Mouse (Mus musculus) lung, embryonic 15.5 days (tissue): ENCODE data around the gene Ipmk. TPM values are rescaled to one million over a fixed set of nuclear protein-coding genes. Genes with fewer than 3 reads are reported as not detected.
A peak's percentile ranks its signal among the peaks of the same experiment; 100 is the strongest.

Experiments
- ATAC-seq: fragments of 200-750 bp; cut with Nextera tagmentation; 2 replicates; pipeline ENCODE4 v1.8.0; 2017; ENCODE audit warnings: moderate number of reproducible peaks, borderline replicate concordance; ENCODE audit not compliant: low FRiP score, low TSS enrichment; ENCODE audit errors: extremely low read depth
- H3K27ac ChIP-seq: fragments of 300-500 bp; sonication (generic); 2 replicates; pipeline ENCODE4 v1.5.1; 2015; ENCODE audit warnings: moderate library complexity, mild to moderate bottlenecking, inconsistent platforms
- H3K27me3 ChIP-seq: fragments of 300-500 bp; sonication (generic); 2 replicates; pipeline ENCODE4 v1.6.1; 2015; ENCODE audit warnings: inconsistent platforms
- H3K36me3 ChIP-seq: fragments of 300-500 bp; sonication (generic); 2 replicates; pipeline ENCODE4 v1.6.1; 2015; ENCODE audit warnings: inconsistent platforms
- H3K4me1 ChIP-seq: fragments of 300-500 bp; sonication (generic); 2 replicates; pipeline ENCODE4 v1.6.1; 2015; ENCODE audit warnings: inconsistent platforms
- H3K4me2 ChIP-seq: fragments of 300-500 bp; sonication (generic); 2 replicates; pipeline ENCODE4 v1.6.1; 2015; ENCODE audit warnings: inconsistent platforms, mild to moderate bottlenecking, moderate library complexity
- H3K4me3 ChIP-seq: fragments of 300-500 bp; sonication (generic); 2 replicates; pipeline ENCODE4 v1.5.1; 2015; ENCODE audit warnings: mild to moderate bottlenecking, inconsistent platforms
- H3K9ac ChIP-seq: fragments of 300-500 bp; sonication (generic); 2 replicates; pipeline ENCODE4 v1.6.1; 2015; ENCODE audit warnings: inconsistent platforms
- H3K9me3 ChIP-seq: fragments of 300-500 bp; sonication (generic); 2 replicates; pipeline ENCODE4 v1.6.1; 2016; ENCODE audit warnings: inconsistent platforms
- WGBS: fragments of 180-500 bp; shearing (Covaris S2); methylation state at CpG from one replicate; pipeline ENCODE4 v1.1.7; 2015; 5-methylcytosine and 5-hydroxymethylcytosine counted together
- polyA plus RNA-seq: library from polyadenylated mRNA; unstranded; fragments of >200 nt; fragmentation: Nextera tagmentation; extraction: Ambion mirVana; gene quantifications from 2 replicates; pipeline ENCODE4 v1.2.1, GENCODE M21; 2015

Ipmk gene
- polyA plus RNA-seq, 1 experiment from 2014 or later = 14.9 TPM

DNA sequence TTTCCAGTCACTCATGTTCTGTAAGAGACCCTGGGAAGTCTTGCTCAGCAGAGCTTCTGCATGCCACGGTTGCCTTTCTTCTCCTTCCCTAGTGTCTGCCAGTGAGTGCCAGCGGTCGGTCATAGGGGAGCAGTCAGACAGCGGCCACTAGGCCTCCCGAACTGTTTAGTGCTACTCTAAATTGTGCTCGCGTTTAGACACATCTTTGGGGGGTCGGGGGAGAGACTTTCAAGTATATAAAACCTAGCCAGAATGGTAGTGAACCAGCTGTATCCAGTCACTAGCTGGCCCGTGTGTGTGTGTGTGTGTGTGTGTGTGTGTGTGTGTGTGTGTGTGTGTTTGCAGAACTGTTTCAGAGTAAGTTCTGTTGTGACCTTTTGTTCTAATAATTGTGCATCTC, 6.3 kb downstream of the Ipmk start:
- peaks cover 7% of the 10 kb centered on the region for H3K4me1 ChIP-seq
- peak overlapping the region; percentile 45 for H3K27ac ChIP-seq
- no peaks in the 10 kb centered on the region for H3K36me3 ChIP-seq
- no peaks in the 10 kb centered on the region for H3K9me3 ChIP-seq
- H3K27me3 ChIP-seq = no peaks in the 10 kb centered on the region
- WGBS = 58% methylated on average over 9 of the region's 9 CpGs
- H3K9ac ChIP-seq = no peak overlapping the region
- H3K4me2 ChIP-seq = no peak overlapping the region
- peak; percentile 62; the same call in 1 of the 2 replicates for ATAC-seq
- H3K4me3 ChIP-seq = no peak overlapping the region

DNA sequence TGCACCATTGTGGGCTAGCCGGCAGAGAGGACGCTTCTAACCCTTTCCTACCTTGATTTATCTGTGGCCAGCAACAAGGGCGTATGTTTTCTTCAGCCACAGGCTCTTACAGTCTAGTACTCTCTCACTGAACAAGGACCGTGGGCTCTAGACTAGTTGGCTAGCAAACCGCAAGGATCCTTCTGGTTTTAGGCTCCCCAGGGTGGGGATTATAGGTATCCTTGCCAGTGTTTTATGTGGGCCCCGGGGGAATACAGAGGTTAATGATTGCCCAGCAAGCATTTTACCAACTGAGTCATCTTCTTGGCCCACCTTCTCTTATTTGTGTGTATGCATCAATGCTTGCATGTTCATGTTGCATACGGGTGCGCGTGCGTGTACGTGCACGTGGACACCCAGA, 7.4 kb downstream of the Ipmk start:
- H3K9me3 ChIP-seq = no peaks in the 10 kb centered on the region
- no peak overlapping the region for H3K4me2 ChIP-seq
- H3K27me3 ChIP-seq = no peaks in the 10 kb centered on the region
- no peak overlapping the region for H3K4me3 ChIP-seq
- WGBS = 87% methylated on average over 12 of the region's 12 CpGs
- no peaks in the 10 kb centered on the region for H3K4me1 ChIP-seq
- no peak for ATAC-seq
- no peaks in the 10 kb centered on the region for H3K36me3 ChIP-seq
- H3K27ac ChIP-seq = no peak overlapping the region
- H3K9ac ChIP-seq = no peak overlapping the region

DNA sequence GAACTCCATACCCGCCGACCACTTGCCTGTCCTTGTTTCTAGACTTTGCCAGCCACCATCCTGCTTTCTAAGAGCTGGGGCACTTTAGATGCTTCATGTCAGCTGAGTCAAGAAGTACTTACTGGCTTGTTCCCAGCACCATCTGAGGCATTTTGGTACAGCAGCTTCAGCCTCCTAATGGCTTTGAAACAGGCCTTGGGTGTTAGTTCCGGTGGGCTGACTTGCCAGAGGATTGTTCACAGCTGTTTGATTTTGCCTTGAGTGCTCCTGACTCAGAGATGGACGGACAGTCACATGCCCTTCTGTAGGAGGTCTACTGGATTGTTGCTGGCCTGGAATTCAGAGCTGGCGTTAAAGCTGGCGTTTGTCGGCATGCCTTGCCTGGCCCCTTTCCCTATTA, 13.5 kb downstream of the Ipmk start:
- peak; percentile 79; the same call in 1 of the 2 replicates for ATAC-seq
- Histone ChIP-seq H3K9ac (no peak overlapping the region), H3K4me1 (peaks cover 19% of the 10 kb centered on the region), H3K27me3 (no peaks in the 10 kb centered on the region), H3K4me3 (no peak overlapping the region), H3K36me3 (no peaks in the 10 kb centered on the region), H3K27ac (no peak overlapping the region), H3K9me3 (no peaks in the 10 kb centered on the region), H3K4me2 (no peak overlapping the region)
- 37% methylated on average over 7 of the region's 7 CpGs for WGBS

DNA sequence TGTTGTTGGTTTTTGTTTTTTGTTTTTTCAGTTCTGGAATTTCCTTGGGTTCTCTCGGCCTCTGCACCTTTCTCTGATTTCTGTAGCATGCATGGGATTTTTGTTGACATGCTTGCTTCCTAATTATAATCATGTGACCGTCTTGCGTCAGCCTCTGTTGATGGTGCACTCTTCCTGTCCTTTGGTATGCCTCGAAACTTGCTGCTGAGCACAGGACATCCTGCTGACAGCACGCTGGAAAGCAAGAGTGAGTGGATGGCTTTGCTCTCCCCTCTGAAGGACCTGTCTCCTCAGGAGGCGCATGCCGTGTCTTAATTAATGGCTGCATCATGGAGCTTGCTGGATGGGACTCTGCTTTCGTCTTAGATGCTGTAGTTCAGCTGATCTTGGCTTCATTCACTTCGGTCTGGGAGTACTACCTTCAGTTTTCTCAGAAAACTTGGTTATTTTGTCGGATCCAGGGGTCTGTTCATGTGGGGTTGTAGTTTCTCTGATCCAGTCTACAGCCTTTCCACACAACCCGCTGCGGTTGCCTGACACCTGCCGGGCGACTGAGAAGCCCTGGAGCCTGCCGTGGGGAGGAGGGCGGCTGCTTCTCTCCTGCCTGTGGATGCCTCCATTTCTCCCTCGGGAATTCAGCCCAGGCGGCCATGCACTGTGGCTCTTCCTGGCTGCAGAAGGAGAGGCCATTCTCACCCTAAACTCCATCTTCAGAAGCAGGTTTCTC, 14.4 kb downstream of the Ipmk start:
- Histone ChIP-seq H3K36me3 (no peaks in the 10 kb centered on the region), H3K9me3 (no peaks in the 10 kb centered on the region), H3K9ac (no peak overlapping the region), H3K4me2 (peak overlapping the region; percentile 40), H3K4me3 (no peak overlapping the region; the same call in 1 of the 2 replicates), H3K27me3 (no peaks in the 10 kb centered on the region), H3K4me1 (peaks cover 19% of the 10 kb centered on the region), H3K27ac (peak overlapping the region; percentile 47)
- WGBS = 31% methylated on average over 18 of the region's 18 CpGs
- peak; percentile 47; the same call in 1 of the 2 replicates for ATAC-seq

DNA sequence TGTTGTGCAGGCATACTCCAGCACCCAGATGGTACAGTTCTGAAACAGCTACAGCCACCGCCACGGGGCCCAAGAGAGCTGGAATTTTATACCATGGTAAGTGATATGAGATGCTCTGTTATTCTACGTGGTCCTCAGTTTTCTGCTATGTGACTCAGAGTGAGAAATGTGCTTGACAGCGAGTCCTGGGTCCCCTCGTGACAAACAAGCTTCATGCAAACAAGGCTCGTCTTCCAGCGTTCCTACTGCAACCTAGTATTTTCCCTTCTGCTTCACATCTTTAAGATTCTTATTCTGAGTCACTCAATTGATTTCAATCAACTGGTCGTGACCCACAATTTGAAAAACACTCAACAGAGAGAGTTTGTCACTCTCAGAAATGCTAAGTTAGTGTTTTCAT, 15.9 kb downstream of the Ipmk start:
- Histone ChIP-seq H3K9me3 (no peaks in the 10 kb centered on the region), H3K36me3 (no peaks in the 10 kb centered on the region), H3K27ac (no peak overlapping the region), H3K4me2 (no peak overlapping the region), H3K4me3 (no peak overlapping the region), H3K4me1 (peaks cover 19% of the 10 kb centered on the region), H3K27me3 (no peaks in the 10 kb centered on the region), H3K9ac (no peak overlapping the region)
- ATAC-seq = no peak
- 62% methylated on average over 8 of the region's 8 CpGs for WGBS

DNA sequence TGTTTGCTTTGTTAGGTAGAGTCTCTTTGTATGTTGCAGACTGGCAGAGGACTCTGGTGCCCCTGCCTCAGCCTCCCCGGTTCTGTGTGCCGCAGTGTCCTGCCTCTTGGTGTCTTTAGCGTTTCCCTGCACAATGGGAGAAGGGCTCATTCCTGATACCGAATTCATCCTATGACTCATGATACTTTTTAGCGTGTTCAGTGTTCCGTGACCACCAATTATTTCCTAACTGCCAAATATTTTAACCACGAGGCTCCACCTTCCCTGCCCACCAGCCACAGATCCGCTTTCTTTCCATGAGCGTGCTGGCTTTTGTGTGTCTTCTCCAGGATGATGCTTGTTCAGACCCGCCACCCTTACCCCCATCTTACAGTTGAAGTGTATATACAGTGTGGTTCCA, 16.3 kb downstream of the Ipmk start:
- no peak for ATAC-seq
- Histone ChIP-seq H3K9me3 (no peaks in the 10 kb centered on the region), H3K4me3 (no peak overlapping the region), H3K9ac (no peak overlapping the region), H3K36me3 (no peaks in the 10 kb centered on the region), H3K4me2 (no peak overlapping the region), H3K27me3 (no peaks in the 10 kb centered on the region), H3K4me1 (peaks cover 19% of the 10 kb centered on the region), H3K27ac (no peak overlapping the region)
- WGBS = 90% methylated on average over 10 of the region's 10 CpGs

DNA sequence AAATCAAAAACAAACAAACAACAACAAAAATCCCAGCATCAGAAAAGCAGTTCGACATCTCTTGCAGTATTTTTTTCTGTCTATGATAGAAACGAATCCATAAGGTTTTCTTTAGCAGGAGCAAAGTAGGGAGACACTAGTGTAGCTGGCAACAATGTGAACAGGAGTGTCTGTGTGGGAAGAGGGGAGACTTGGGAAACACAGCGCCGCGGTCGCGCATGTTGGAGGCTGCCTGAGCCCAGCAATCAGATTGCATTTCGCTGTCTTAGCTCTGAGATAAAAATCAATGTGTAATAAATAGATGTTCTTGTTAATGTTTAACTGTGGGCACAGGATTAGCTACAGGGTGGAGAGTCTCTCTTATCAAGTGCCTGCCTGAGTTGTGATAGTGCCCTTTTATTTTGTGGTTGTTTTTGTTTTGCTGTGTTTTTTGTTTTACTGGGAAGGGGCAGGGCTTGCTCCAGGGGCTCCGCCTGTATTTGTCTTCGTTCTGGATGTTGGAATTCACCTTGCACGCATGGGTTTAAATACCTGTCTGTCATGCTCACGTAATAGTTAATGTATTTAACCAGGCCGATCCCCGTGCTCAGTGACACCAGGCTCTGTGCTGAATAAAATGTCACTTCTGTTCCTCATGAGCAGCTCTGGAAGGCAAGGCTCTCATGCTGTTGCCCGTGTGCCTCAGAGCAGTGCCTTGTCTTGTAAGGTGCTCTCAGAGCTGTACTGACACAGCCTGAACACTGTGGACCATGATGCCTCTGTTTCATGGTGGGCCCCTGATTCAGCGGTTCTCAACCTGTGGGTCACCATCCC, 20.8 kb downstream of the Ipmk start:
- Histone ChIP-seq H3K27ac (no peak overlapping the region), H3K9me3 (no peaks in the 10 kb centered on the region), H3K9ac (no peak overlapping the region), H3K4me1 (no peaks in the 10 kb centered on the region), H3K4me3 (no peak overlapping the region), H3K4me2 (no peak overlapping the region), H3K27me3 (no peaks in the 10 kb centered on the region), H3K36me3 (no peaks in the 10 kb centered on the region)
- ATAC-seq = no peak
- 72% methylated on average over 16 of the region's 16 CpGs for WGBS

DNA sequence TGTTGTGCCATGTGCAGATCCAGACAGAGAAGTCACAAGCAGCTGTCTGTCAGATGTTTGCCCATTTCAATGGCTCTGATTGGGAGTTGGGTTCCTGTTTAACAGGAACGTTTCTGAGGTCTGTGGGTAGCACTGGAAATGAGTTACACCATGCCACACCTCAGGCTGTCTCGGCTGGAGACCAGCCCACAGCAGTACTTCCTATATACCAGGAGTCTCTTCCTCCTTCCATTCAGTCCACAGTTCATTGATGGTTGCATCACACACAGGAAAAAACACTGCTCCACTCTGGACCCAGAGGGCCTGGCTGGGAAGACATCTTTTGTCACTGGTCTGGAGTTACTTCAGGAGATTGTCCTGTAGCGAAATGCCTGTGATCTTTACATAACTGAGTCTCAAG, 21.9 kb downstream of the Ipmk start:
- no peak overlapping the region for H3K4me3 ChIP-seq
- no peaks in the 10 kb centered on the region for H3K4me1 ChIP-seq
- H3K9me3 ChIP-seq = no peaks in the 10 kb centered on the region
- H3K9ac ChIP-seq = no peak overlapping the region
- no peak for ATAC-seq
- H3K36me3 ChIP-seq = peaks cover 7% of the 10 kb centered on the region; the same call in 1 of the 2 replicates
- H3K4me2 ChIP-seq = no peak overlapping the region
- H3K27me3 ChIP-seq = no peaks in the 10 kb centered on the region
- H3K27ac ChIP-seq = no peak overlapping the region
- WGBS = 68% methylated on average over 3 of the region's 3 CpGs

DNA sequence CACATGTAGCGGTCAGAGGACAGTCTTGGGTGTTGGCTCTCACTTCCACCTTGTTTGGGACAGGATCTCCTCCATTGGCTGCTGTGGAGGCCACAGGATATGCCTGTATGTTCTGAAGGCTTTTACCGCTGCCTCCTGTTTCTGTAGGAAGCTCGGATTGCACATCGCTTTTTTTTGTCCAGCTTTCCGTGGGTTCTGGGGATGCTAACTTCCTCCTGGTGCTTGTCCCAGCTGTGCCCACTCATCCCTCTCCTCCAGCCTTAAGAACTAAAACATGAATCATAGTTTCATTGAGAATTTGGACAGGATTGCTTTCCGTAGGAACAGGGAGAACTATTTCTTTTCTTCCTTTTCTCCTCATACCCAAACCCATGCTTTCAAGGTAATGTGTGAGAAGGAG, 24.3 kb downstream of the Ipmk start:
- Histone ChIP-seq H3K27me3 (no peaks in the 10 kb centered on the region), H3K9ac (no peak overlapping the region), H3K27ac (no peak overlapping the region), H3K4me2 (no peak overlapping the region), H3K36me3 (peaks cover 11% of the 10 kb centered on the region; the same call in 1 of the 2 replicates), H3K4me1 (no peaks in the 10 kb centered on the region), H3K9me3 (no peaks in the 10 kb centered on the region), H3K4me3 (no peak overlapping the region)
- WGBS = 64% methylated on average over 6 of the region's 6 CpGs
- ATAC-seq = no peak

DNA sequence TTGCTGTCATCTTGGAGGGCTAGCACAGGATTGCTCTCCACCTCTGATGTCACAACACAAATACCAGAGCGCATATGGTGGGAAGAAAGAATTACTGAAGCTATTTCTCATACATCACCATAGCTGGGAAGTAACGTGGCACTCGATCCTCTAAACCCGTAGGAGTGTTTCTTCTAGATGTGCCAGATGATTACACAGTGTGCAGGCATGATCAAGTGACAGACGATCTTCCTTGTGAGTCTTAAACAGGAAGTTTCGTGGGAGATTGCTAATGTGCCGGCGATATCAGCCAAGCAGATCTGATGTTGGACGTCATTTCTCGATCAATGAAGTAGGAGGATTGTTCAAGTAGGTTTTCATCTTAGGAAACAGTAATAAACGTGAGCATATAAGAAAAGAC, 26.1 kb downstream of the Ipmk start:
- WGBS = 72% methylated on average over 11 of the region's 11 CpGs

DNA sequence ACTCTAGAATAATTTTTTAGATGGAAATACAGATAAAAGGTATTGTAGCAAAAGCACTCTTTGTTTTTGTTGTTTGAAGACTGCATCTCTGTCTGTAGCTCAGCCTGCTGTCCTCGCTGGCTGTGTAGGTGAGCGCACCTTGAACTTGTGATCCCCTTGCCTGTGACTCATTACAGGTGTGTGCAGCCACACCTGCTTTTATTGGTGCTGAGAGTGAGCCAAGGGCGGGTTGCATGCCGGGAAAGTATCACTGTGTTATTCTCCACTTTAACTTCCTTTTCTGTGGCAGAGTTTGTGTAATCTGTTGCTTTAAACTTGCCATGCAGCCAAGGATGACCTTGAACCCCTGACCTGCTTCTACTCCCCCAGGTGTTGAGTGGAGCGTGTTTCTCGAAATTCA, 28.5 kb downstream of the Ipmk start:
- H3K27me3 ChIP-seq = no peaks in the 10 kb centered on the region
- peaks cover 23% of the 10 kb centered on the region for H3K36me3 ChIP-seq
- H3K27ac ChIP-seq = no peak overlapping the region
- ATAC-seq = no peak
- no peaks in the 10 kb centered on the region for H3K9me3 ChIP-seq
- WGBS = 81% methylated on average over 6 of the region's 6 CpGs
- no peaks in the 10 kb centered on the region for H3K4me1 ChIP-seq
- no peak overlapping the region for H3K4me3 ChIP-seq
- H3K4me2 ChIP-seq = no peak overlapping the region
- H3K9ac ChIP-seq = no peak overlapping the region

More for the DNA sequence above, 26.1 kb downstream of the Ipmk start:
- Histone ChIP-seq H3K36me3 (peaks cover 20% of the 10 kb centered on the region; the same call in 1 of the 2 replicates), H3K27ac (no peak overlapping the region), H3K4me3 (no peak overlapping the region), H3K4me1 (no peaks in the 10 kb centered on the region), H3K9me3 (no peaks in the 10 kb centered on the region), H3K27me3 (no peaks in the 10 kb centered on the region), H3K9ac (no peak overlapping the region), H3K4me2 (no peak overlapping the region)
- ATAC-seq = no peak

DNA sequence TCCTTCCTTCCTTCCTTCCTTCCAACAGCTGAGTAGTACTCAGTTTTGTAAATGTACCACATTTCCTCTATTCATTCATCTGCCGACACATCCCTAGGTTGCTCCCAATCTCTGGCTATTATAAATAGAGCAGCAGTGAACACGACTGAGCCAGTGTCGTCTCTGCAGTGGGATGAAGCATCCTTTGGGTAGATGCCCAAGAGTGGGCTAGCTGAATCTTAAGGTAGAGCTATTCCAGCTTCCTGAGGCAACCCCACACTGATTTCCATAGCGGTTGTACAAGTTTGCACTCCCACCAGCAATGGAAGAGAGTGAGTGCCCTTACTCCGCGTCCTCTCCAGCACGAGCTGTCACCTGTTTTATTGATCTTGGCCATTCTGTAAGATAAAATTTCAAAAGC, 32.8 kb downstream of the Ipmk start:
- Histone ChIP-seq H3K4me3 (no peak overlapping the region), H3K36me3 (peaks cover 21% of the 10 kb centered on the region), H3K9me3 (no peaks in the 10 kb centered on the region), H3K4me1 (no peaks in the 10 kb centered on the region), H3K27ac (no peak overlapping the region), H3K4me2 (no peak overlapping the region), H3K27me3 (no peaks in the 10 kb centered on the region), H3K9ac (no peak overlapping the region)
- WGBS = 79% methylated on average over 7 of the region's 7 CpGs
- ATAC-seq = no peak
